Mouse (Mus musculus) urinary bladder, adult 18-20 months (tissue): Measurements from ENCODE around the gene Fry.
A peak's percentile ranks its signal among the peaks of the same experiment; 100 is the strongest.

Experiments used
- DNase-seq, 2 experiments: peaks; one replicate each; pipeline ENCODE4 v3.0.0; 2022; ENCODE audit warnings: low spot score in 2 of 2, mixed read lengths in 2 of 2

Fry gene

GRCm38 (mm10) chr5:150118455-150119241 is at the start of gene Fry:
Gene Fry (plus strand): TSS chr5:150118645.
- peak; percentile 91 to 95 for DNase-seq

GRCm38 (mm10) chr5:150070086-150070485 is 48.4 kb upstream of the Fry start:
- no peak for DNase-seq

- no peak for DNase-seq
Measured at GRCm38 (mm10) chr5:150071738-150072137, 46.7 kb upstream of the Fry start.

- no peak for DNase-seq
Measured at GRCm38 (mm10) chr5:150079866-150080797, 38.3 kb upstream of the Fry start.

- DNase-seq = no peak
Measured at GRCm38 (mm10) chr5:150082696-150083095, 35.7 kb upstream of the Fry start.

- DNase-seq = no peak
Measured at GRCm38 (mm10) chr5:150083190-150083589, 35.3 kb upstream of the Fry start.

GRCm38 (mm10) chr5:150097620-150098019 is 20.8 kb upstream of the Fry start:
- DNase-seq = peak in 1 of 2 experiments; percentile 37

GRCm38 (mm10) chr5:150098754-150099153 is 19.7 kb upstream of the Fry start:
- DNase-seq = no peak

GRCm38 (mm10) chr5:150101789-150102188 is 16.7 kb upstream of the Fry start:
- no peak for DNase-seq

- DNase-seq = no peak
Measured at GRCm38 (mm10) chr5:150106358-150106757, 12.1 kb upstream of the Fry start.

- no peak for DNase-seq
Measured at GRCm38 (mm10) chr5:150111236-150111635, 7.2 kb upstream of the Fry start.

- DNase-seq = peak in 1 of 2 experiments; percentile 26
Measured at GRCm38 (mm10) chr5:150114007-150114406, 4.4 kb upstream of the Fry start.

- DNase-seq = peak in 1 of 2 experiments; percentile 21
Measured at GRCm38 (mm10) chr5:150114778-150115177, 3.7 kb upstream of the Fry start.

GRCm38 (mm10) chr5:150115271-150116092 is 3.0 kb upstream of the Fry start:
- no peak for DNase-seq

- DNase-seq = no peak
Measured at GRCm38 (mm10) chr5:150116216-150116905, 2.1 kb upstream of the Fry start.

- DNase-seq = no peak
Measured at GRCm38 (mm10) chr5:150116906-150117216, 1.6 kb upstream of the Fry start.

GRCm38 (mm10) chr5:150118124-150118454 is 356 bp upstream of the Fry start:
- DNase-seq = no peak

GRCm38 (mm10) chr5:150120676-150121075 is 2.2 kb downstream of the Fry start:
- DNase-seq = no peak

- no peak for DNase-seq
Measured at GRCm38 (mm10) chr5:150122095-150122494, 3.6 kb downstream of the Fry start.

GRCm38 (mm10) chr5:150122571-150122970 is 4.1 kb downstream of the Fry start:
- DNase-seq = no peak

GRCm38 (mm10) chr5:150125920-150126319 is 7.5 kb downstream of the Fry start:
- DNase-seq = no peak
